Mouse (Mus musculus): ENCODE measurements around the gene Cdc7. TPM values are rescaled to one million over a fixed set of nuclear protein-coding genes. Genes with fewer than 3 reads are reported as not detected.
A peak's percentile ranks its signal among the peaks of the same experiment; 100 is the strongest.

The Cdc7 gene
- total RNA-seq, 2 experiments from 2014 or later: 0.39 to 0.60 TPM

DNA sequence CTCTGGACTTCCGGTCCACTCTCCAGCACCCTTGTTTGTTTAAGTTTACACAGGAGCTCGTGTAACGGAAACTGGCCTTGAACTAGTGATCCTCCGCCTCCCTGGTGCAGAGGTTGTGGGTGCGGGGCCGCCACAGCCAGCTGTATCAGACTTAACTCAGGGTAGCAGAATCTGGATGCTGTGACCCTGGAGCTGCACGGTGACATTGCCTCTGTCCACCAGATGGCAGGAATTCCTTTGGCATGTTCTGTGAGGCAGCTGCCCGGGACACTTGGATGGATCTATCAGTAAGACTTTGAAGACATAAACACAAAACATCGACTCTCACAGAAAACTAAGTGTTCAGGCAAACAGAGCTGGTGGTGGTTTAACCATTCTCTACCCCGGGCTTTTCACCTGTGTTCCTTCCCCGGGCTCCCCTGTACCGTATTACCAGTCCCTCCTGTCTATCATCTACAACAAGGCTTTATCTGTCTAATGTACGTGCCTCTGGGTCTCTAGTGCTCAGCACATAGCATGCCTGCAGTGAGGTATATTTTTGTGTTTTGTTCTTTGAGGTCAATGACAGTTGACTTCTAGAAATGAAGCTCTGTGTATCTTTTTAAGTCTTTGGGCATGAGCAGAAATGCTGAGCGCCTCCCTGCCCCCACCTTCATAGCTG lies 26.6 kb downstream of the Cdc7 start:
- intact Hi-C loops (cut with DNase I): loop anchor here (1.0 to 5.0 kb wide), 2 partner anchors 128 to 330 kb away; no protein-coding TSS in a partner anchor
- peak; percentile 63 to 67 for DNase-seq

DNA sequence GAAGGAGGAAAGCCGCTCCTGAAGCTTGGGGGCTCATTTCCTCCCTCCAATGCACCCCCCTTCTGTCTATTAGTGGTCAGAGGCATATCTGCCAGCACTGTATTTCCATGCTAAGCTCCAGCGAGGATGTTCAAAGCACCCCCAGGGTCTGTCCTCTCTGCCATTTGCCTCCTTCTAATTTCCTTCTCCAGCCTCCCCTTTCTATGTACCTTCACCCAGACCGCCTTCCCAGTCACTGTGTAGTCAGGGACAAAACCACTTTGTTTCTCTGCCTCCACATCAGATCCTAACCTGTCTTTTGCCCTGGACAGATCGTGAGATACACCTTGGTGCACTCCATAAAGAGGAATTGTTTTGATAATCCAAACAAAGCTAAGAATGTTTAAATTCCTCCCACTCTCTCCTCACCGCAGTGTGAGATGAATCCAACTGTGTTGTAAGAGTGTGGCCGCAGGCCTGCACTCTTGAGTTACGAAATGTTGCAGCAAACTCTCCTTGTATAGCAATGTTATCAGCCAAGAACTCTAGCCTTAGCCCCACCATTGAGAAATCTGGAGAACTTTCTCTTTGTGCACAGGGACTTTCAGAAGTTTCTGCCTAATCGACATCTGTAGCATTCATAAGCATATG lies 27.3 kb downstream of the Cdc7 start:
- DNase-seq: peak; percentile 25 to 51
- intact Hi-C loops (cut with DNase I): loop anchor here (5.0 kb wide), 1 partner anchor 129 kb away; no protein-coding TSS in a partner anchor

DNA sequence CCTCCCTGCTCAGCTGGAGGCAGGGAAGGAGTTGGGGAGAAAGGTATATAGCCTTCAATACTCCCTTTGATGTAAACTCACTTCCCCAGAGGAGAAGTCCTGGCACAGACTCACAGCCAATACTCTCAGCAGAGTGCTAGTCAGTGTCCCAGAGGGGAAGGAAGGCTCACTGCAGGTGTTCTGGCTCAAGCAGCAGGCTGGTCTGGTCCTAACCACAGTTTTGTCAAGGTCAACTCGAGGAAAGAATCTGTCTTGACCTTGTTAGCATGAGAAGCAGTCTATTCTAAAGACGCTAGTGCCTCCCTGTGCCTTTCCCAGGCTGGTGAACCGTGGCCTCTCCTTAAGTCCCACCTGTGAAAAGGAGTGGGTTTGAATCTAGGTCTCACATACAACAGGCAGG lies 30.6 kb downstream of the Cdc7 start:
- intact Hi-C loops (cut with DNase I): loop anchor here (5.0 kb wide), 4 partner anchors 68 to 173 kb away; no protein-coding TSS in a partner anchor
- DNase-seq: no peak

DNA sequence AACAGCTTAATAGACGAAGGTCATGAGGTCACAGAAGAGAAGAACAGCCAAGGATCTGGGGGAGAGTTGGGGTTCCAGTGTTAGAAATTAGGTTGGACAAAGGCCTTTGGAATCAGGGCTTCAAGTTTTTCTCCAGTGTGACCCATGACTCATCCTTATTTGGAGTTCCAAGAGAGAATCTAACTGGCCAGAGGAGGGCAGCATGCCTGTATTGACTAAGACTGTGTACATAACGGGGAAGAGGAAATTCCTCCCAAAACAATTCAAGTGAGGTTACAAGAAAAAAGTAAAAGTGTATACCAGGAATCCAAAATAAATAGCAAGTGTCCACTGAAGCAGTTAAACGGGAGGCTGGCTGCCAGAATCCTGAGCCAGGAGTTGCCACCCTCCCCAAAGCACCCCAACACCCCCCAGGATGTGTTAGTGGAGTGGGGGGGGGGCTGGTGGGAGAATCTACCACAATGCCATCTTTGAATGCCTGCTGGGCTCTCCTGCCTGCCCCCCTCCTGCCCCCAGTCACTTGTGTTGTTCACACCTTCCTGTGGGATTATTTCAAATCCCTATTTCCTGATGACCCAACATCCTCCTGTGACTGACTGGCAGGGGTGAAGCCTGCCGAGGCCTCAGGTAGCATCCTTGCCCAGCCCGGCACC lies 31.9 kb downstream of the Cdc7 start:
- DNase-seq: peak; percentile 66 to 68
- intact Hi-C loops (cut with DNase I): loop anchor here (1.0 to 5.0 kb wide), 4 partner anchors 66 to 293 kb away; partner anchors contain the start of gene Tgfbr3

DNA sequence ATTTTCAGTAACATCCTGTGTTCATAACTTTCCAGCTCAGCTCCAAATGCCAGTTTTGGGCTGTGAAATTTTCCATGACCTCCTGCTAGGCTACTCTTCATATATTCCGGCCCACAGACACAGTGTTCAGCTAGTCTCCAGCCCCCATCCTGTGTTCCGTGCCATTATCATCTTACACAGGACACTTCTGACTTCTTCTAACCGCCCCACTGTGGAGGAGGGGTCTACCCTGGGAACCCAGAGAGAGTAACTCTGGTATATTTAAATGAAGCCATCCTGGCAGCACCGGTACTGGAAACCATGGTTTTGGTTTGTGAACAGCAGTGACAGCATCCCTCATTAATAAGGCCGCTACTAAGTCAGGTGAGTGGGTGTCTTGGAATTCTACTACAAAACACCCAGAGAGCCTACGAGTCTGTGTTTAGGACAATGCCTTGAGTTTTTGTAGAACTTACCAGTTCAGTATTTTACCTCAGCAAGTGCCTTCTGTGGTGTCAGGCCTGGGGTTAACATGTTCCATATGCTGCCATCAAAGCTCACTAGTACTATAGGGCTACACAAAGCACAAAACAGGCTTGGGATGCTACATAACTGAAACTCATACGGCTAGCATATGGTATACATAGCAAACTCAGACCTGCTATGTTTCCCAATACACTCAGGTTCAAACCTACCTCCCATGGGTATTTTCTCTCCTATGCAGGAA lies 32.6 kb downstream of the Cdc7 start:
- no peak for DNase-seq
- intact Hi-C loops (cut with DNase I): loop anchor here (1.0 to 5.0 kb wide), 4 partner anchors 66 to 293 kb away; partner anchors contain the start of gene Tgfbr3

DNA sequence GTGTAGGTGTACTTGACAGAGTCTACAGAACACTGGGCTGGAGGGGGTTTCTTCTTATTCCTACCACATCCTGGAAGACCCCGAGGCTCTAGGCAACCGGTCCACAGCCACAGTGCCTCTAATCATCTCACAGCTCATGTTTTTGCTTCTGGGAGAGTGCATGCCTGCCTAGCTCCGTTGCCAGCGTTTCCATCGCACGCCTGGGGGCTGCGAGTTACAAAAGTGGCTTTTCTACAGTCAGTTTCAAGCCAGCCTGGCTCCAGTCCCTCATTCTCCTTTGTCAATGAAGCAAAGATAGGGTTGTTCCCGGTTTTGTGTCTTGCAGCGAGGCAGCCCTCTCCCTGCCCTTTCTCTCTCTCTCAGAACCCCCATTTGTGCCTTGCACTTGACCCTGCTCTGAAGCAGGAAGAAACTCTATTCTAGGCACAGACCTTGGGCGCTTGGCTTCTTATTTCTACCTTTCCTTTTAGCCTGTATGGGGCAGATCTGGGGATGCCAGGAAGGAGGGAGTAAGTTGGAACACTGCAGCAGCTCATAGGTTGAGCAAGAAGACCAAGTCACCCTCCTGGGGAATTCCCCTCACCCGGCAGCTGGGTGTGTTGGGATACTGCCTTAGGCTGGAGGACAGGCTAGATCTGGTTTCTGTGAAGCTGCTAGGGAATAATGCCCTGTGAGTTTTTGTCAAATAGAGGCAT lies 37.4 kb downstream of the Cdc7 start:
- DNase-seq: peak in 1 of 2 experiments; percentile 8
- intact Hi-C loops (cut with DNase I): no loop called here

DNA sequence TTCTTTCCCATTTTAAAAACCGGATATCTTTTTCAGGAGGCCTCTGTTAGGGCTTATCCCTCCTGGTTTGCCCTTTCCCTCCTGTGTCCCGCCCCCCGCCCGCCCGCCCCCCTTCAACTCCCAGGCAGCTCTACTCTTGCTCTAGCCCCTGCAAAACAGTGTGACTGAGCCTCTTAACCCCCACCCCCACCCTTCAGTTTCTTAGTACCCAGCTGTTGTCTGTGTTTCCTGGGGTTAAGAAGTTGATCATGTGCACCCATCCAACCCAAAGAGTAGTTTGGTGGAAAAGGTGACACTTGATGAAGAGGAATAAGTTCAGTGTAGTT lies 37.9 kb downstream of the Cdc7 start:
- intact Hi-C loops (cut with DNase I): no loop called here
- no peak for DNase-seq

DNA sequence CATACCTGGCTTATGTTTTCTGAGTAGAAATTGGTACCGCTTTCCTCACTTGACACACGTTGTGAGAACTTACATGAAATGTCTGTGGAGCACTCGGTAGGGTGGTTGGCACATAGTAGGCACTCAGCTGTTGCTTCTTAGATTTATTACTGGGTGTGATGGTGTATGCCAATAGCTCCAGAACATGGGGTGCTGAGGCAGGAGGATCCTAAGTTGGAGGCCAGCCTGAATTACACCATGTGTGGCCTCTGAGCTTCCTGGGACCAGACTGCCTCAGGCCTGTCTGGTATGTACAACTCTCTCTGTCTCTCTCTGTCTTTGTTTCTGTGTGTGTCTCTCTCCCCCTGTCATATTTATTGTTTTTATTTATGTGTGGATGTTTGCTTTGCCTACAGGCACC lies 45.6 kb downstream of the Cdc7 start:
- no peak for DNase-seq
- intact Hi-C loops (cut with DNase I): no loop called here

DNA sequence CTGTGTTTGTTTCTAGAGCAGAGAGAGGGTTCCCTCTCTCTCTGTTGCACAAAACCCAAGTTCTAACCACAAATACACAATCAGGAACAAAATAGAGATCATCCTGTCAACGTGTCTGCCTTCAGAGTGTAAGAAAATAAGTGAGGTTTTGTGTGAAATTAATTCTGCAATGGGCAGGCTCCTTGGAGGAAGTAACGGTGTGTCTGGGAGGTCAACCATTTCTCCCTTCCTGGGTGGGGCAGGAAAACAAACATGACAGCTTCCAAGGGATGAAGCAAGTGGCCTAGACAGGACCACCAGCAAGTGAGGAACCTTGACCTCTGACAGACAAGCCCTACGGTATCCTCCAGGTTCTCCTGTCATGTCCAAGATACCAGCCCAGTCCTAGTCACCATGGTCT lies 46.2 kb downstream of the Cdc7 start:
- DNase-seq: no peak
- intact Hi-C loops (cut with DNase I): no loop called here

DNA sequence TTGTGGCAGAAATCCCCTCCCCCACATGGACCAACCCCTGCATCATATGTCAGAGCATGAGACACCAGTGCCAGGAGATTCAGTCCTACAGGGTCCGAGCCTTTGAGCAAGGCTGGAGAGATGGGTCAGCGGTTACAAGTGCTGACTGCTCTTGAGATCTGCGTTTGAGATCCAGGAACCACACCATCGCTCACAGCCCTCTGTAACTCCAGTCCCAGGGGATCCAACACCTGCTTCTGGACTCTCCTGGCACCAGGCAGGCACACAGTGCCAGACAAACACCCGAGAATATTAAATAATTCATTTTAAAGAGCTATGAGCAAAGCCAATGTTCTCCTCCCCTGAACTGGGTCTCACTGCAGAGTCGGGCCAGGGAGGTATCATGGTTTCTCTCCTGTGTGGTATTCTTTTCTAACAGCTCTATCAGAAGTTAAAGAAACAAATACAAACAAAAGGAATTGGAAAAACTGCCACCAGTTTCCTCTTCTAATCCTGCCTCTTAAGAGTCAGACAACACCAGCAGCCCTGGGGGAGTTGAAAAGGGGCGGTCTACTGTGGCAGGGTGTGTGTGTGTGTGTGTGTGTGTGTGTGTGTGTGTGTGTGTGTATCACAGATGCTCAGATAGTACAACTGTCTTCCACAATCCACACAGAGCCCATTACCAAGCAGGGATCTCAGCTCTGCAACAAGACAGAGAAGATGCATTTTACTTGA lies 47.4 kb downstream of the Cdc7 start:
- DNase-seq: no peak
- intact Hi-C loops (cut with DNase I): no loop called here

DNA sequence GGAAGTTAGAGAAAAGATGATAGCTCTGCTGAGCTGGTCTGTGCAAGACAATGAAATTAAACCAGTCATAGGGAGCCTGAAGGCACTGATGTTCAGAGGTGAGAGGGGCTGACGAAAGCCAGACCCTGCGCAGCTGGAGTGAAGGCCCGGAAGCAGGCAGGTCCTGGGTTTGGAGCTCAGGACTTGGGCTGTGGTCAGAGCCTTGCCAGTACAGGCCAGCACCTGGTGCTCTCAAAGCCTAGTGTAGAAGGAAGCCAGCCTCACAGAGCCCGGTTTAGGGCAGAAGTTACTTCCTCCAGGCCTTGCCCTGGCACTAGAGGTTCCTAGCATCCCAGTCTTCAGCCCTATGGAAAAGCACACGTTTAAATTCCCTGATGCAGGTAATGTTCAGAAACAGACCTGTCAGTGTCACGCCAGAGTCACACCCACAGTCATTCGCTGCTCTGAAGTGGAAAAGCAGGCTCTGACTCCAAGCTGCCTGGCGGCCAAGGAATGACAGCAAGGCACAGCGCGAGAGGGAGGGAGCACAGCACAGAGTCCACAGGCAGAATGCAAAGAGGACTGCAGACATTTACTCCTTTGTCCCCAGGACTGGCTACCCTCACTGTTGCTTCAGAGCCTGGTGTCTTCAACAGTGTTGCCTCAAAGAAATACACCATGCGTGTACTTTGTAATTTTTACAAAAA lies 48.1 kb downstream of the Cdc7 start:
- intact Hi-C loops (cut with DNase I): no loop called here
- no peak for DNase-seq

DNA sequence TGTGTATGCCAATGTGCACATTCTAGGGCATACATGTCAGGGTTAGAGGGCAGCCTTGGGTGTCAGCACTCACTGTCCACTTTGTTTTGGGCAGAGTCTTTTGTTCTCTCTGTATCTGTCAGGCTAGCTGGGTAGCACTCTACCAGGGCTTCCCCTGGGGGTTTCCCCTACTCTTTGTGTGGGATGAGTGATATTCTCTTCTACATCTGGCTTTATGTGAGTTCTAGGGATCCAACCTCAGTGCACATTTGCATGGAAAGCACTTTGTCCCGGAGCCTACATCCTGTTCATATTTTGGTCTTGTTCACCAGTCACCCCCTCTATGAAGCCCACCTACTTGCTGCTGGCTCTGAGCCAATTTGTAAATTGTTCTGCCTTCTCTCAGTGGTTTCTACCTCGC lies 49.3 kb downstream of the Cdc7 start:
- intact Hi-C loops (cut with DNase I): no loop called here
- DNase-seq: no peak

DNA sequence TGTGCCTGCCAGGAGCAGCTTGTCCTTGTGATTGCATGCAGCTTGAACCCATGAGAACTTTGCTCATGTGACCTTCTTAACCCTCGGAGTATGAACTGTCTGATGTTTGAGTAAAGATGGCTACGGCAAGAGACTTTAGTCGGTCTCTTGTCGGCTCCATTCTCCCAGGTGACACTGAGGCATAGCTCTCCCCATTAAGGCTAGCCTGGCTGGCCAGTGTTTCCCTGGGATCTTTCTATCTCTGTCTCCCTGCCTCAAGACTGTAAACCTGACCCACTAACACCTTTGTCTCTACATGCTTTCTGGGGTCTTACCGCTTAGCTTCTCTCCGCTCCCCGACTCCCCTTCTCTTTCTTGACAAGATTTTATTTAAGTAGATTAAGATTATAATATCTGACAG lies 50.0 kb downstream of the Cdc7 start:
- no peak for DNase-seq

DNA sequence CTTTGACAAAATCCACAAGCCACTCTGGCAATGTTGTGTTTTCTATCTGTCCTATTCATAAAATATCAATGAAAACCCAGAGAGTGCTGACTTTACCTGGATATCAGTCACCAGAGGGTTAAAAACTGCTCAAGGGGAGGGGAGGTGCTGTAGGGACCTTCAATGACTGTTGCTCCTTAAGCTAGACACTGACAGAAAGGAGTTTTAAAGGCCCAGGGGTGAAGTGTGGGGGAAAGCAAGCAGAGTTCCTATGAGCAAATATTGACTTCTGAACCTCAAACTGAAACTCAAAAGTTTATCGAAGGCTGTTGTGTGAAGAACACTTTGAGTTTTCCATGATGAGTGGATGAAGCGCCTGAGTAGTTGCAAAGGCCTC lies 50.9 kb downstream of the Cdc7 start:
- intact Hi-C loops (cut with DNase I): no loop called here
- DNase-seq: no peak

More for the DNA sequence above, 50.0 kb downstream of the Cdc7 start:
- intact Hi-C loops (cut with DNase I): no loop called here

DNA sequence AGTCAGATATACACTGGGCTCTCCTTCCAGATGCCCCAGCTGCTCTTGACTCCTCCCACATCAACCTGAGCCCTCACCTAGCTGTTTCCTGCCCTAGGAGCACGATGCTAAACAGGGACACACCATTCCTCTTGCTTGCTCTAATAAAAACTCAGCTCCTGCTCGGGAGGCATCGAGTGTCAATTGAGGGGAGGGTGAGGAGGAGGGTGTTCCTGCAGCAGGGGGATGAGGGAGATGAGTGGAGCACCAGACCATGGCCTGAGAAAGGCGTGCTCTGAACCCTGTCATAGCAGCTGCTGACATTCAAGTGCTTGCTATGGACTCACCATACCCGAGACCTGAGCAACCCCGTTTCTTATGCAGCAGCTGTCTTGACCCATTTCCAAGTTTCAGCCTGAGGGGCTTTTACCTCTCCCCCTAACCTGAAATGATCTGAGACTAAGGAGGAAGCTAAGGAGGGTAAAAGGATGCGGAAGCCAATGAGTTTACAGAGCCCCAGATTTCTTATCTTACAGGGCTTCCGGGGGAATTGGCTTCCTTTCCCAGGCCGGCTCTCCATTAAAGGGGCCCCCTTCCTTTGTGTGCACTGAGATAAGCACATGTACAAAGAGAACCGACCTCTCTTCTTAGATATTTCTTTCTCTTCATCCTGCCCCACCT lies 51.4 kb downstream of the Cdc7 start:
- DNase-seq: no peak
- intact Hi-C loops (cut with DNase I): no loop called here

DNA sequence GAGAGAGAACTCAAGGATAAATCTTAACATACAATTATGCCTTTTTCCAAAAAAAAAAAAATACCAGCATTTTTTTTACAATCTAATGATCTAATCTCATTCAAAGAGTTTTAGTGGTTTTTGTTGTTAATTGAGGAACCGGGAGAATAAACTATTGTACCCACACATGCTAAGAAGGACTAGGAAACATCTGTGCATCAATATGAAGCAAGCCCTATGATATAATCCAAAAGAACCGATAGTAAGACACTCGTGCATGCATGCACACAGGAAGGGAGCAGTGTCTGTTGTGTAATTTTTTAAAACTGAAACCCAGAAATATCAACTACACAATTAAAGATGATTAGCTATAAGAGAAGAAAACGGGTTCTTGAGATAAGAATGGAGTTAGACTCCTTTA lies 52.4 kb downstream of the Cdc7 start:
- intact Hi-C loops (cut with DNase I): no loop called here

DNA sequence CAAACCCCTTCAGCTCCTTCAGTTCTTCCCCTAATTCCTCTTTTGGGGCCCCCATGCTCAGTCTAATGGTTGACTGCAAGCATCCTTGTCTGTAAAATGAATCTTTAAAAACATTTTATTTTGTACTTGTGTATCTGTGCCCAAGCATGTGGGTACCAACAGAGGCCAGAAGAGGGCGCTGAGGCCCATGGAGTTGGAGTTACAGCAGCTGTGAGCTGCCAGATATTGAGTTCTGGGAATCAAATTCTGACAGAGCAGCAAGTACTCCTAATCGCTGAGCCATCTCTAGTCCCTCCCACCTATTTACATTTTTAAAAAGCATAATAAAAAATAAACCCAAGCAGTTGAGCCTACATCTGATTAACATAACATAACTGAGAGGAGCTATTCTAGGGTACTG lies 53.4 kb downstream of the Cdc7 start:
- DNase-seq: no peak
- intact Hi-C loops (cut with DNase I): no loop called here

More for the DNA sequence above, 52.4 kb downstream of the Cdc7 start:
- no peak for DNase-seq

DNA sequence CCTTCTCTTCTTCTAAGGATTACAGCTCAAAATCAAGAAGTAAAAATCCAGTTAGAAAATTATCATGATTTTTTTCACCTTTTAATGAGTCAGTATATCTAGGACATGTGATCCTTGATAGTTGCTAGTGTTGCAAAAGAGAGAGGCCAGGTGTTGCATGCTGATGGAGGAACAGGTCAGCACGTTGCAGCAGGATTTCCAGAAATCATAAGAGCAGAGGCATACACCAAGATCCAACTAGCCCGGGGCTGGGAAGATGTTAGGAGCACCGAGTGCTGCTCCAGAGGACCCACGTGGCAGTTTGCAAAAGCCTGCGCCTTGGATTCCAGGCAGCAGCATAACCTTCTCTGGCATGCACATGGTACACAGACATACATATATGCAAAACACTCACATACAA lies 54.9 kb downstream of the Cdc7 start:
- intact Hi-C loops (cut with DNase I): no loop called here
- DNase-seq: no peak

DNA sequence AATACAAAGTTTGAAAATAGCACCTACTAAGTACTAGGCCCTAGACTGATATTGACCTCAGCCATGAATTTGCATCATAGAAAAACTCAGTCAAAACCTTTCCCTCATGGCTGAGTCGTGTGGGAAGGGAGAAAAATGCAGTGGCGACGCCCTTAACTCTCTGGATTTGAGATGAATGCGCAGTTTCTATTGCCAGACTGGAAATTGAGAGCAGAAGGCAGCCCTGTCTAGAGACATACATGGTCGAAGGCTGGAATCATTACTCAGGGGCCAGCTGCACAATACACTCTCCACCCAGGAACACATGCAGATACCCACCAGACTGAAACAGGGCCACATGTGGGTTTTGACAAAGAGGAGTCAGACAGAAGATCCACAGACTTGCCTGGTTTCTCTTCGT lies 55.8 kb downstream of the Cdc7 start:
- intact Hi-C loops (cut with DNase I): no loop called here
- no peak for DNase-seq
